Mouse (Mus musculus) forebrain, embryonic 10.5 days (tissue): Measurements from ENCODE around the gene Gm45140. TPM values are rescaled to one million over a fixed set of nuclear protein-coding genes. Genes with fewer than 3 reads are reported as not detected.
A peak's percentile ranks its signal among the peaks of the same experiment; 100 is the strongest.

Source experiments
- DNase-seq: peaks from one replicate; pipeline ENCODE4 v3.0.0-alpha.2; 2017; ENCODE audit warnings: low spot score; ENCODE audit errors: extremely low spot score
- H3K27ac ChIP-seq: fragments of 300-500 bp; sonication (generic); 2 replicates; pipeline ENCODE4 v1.5.1; 2016; ENCODE audit warnings: mild to moderate bottlenecking
- H3K27me3 ChIP-seq: fragments of 300-500 bp; sonication (generic); 2 replicates; pipeline ENCODE4 v1.6.1; 2016; ENCODE audit warnings: mild to moderate bottlenecking; ENCODE audit not compliant: poor library complexity, severe bottlenecking
- H3K36me3 ChIP-seq: fragments of 300-500 bp; sonication (generic); replicated peaks from 2 replicates; pipeline ENCODE4 v1.6.1; 2016; ENCODE audit warnings: mild to moderate bottlenecking, moderate library complexity
- H3K4me1 ChIP-seq: fragments of 300-500 bp; sonication (generic); 2 replicates; pipeline ENCODE4 v1.6.1; 2016
- H3K4me3 ChIP-seq: fragments of 300-500 bp; sonication (generic); 2 replicates; pipeline ENCODE4 v1.5.1; 2016; ENCODE audit warnings: mild to moderate bottlenecking, moderate library complexity
- H3K9me3 ChIP-seq: fragments of 300-500 bp; sonication (generic); 2 replicates; pipeline ENCODE4 v1.6.1; 2016; ENCODE audit warnings: mild to moderate bottlenecking, moderate library complexity
- WGBS: fragments of 180-500 bp; shearing (Covaris S2); methylation state at CpG from one replicate; pipeline ENCODE4 v1.1.7; 2016; 5-methylcytosine and 5-hydroxymethylcytosine counted together
- polyA plus RNA-seq: library from polyadenylated mRNA; unstranded; fragments of >200 nt; fragmentation: Nextera tagmentation; extraction: Ambion mirVana; gene quantifications from 2 replicates; pipeline ENCODE4 v1.2.1, GENCODE M21; 2016

Gm45140 gene
- polyA plus RNA-seq, 1 experiment from 2014 or later: 2.1 TPM

DNA sequence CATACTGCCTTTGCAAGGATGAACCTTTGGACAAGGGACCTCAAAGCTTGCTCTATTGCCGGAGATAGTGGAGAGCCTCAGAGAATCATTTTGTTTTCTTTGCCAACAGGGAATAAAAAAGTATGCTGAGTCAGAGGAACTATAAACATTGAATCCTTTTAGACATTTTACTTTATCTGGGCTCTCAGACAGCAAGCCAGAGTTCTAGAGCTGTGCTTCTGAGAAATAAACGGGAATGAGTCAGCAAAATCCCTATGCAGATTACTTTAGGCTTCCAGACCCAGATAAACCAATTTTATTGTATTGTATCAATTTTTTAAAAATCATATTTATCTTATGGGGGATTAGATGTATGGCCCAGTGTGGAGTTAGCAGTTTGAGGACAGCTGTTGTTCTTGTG lies 31.7 kb upstream of the Gm45140 start:
- no peaks in the 10 kb centered on the region for H3K36me3 ChIP-seq
- WGBS: 84% methylated on average over 2 of the region's 2 CpGs
- no peak for DNase-seq

DNA sequence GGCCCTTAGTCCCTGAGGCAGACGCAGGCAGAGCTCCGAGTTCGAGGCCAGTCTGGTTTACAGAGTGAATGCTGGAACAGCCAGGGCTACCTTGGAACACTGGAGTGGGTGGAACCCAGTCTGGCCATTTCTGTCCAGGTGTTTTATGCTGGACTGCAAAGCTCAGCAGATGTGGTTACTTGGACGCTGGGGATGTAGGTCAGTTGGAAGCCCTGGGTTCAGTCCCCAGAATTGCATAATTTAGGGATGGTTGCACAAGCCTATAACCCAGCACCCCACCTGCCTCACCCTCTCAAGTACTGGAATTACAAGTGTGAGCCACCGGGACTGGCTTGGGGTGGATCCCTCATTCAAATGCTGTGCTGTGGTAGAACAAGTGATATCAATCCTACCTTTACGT lies 30.6 kb upstream of the Gm45140 start:
- H3K36me3 ChIP-seq: no peaks in the 10 kb centered on the region
- H3K4me1 ChIP-seq: no peaks in the 10 kb centered on the region
- no peaks in the 10 kb centered on the region for H3K27me3 ChIP-seq
- H3K27ac ChIP-seq: no peak overlapping the region
- no peaks in the 10 kb centered on the region for H3K9me3 ChIP-seq
- no peak for DNase-seq
- H3K4me3 ChIP-seq: no peak overlapping the region
- WGBS: 91% methylated on average over 6 of the region's 6 CpGs

More for the DNA sequence above, 31.7 kb upstream of the Gm45140 start:
- no peaks in the 10 kb centered on the region for H3K4me1 ChIP-seq
- no peak overlapping the region for H3K4me3 ChIP-seq
- no peaks in the 10 kb centered on the region for H3K27me3 ChIP-seq
- no peak overlapping the region for H3K27ac ChIP-seq
- no peaks in the 10 kb centered on the region for H3K9me3 ChIP-seq

- Histone ChIP-seq H3K4me1 (no peaks in the 10 kb centered on the region), H3K4me3 (no peak overlapping the region), H3K27ac (no peak overlapping the region), H3K27me3 (no peaks in the 10 kb centered on the region), H3K36me3 (no peaks in the 10 kb centered on the region), H3K9me3 (no peaks in the 10 kb centered on the region)
- no peak for DNase-seq
- WGBS: 73% methylated on average over 1 of the region's 1 CpGs
Observed at GRCm38 (mm10) chr6:87857071-87857470, 21.5 kb upstream of the Gm45140 start.

- H3K27ac ChIP-seq: no peak overlapping the region
- H3K9me3 ChIP-seq: no peaks in the 10 kb centered on the region
- peaks cover 5% of the 10 kb centered on the region for H3K36me3 ChIP-seq
- H3K4me1 ChIP-seq: peaks cover 21% of the 10 kb centered on the region
- no peaks in the 10 kb centered on the region for H3K27me3 ChIP-seq
- WGBS: 86% methylated on average over 4 of the region's 4 CpGs
- H3K4me3 ChIP-seq: no peak overlapping the region
- DNase-seq: no peak
Observed at GRCm38 (mm10) chr6:87853446-87853845, 17.9 kb upstream of the Gm45140 start.

DNA sequence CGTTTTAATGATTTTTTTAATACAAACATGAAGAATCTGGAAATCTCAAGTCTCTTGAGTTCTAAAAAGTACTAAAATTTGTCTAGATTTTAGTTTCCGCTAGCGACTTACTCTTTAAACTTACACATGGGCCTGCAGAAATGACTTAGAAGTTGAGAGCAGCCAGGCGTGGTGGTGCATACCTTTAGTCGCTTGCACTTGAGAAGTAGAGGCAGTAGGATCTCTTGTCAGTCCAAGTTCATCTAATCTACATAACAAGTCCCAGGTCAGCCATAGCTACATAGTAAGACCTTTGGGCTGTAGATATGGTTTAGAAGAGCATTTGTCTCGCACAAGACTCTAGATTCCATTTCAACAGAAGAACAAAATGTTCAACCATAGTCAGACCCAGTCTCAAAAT lies 16.3 kb upstream of the Gm45140 start:
- peak overlapping the region; percentile 99; the same call in 1 of the 2 replicates for H3K4me3 ChIP-seq
- peaks cover 36% of the 10 kb centered on the region for H3K4me1 ChIP-seq
- peaks cover 21% of the 10 kb centered on the region for H3K36me3 ChIP-seq
- no peaks in the 10 kb centered on the region for H3K27me3 ChIP-seq
- no peak for DNase-seq
- no peaks in the 10 kb centered on the region for H3K9me3 ChIP-seq
- 75% methylated on average over 6 of the region's 6 CpGs for WGBS
- no peak overlapping the region for H3K27ac ChIP-seq

- Histone ChIP-seq H3K27ac (peak within 1 kb of the TSS; percentile 99), H3K9me3 (no peaks in the 10 kb centered on the region), H3K27me3 (no peaks in the 10 kb centered on the region), H3K4me3 (peak within 1 kb of the TSS; percentile 99), H3K36me3 (peaks cover 29% of the 10 kb centered on the region), H3K4me1 (peaks cover 38% of the 10 kb centered on the region)
- DNase-seq: peak; percentile 95
- under 1% methylated on average over 55 of the region's 55 CpGs for WGBS
Observed at GRCm38 (mm10) chr6:87850900-87851614, 15.5 kb upstream of the Gm45140 start, which contains the start of gene Cnbp. Gene Cnbp, minus strand, starts transcription at chr6:87851106.

GRCm38 (mm10) chr6:87850155-87850899 lies 14.7 kb upstream of the Gm45140 start:
- peak overlapping the region; percentile 99 for H3K4me3 ChIP-seq
- H3K9me3 ChIP-seq: no peaks in the 10 kb centered on the region
- DNase-seq: peak; percentile 48
- H3K36me3 ChIP-seq: peaks cover 36% of the 10 kb centered on the region
- peaks cover 38% of the 10 kb centered on the region for H3K4me1 ChIP-seq
- peak overlapping the region; percentile 99 for H3K27ac ChIP-seq
- H3K27me3 ChIP-seq: no peaks in the 10 kb centered on the region
- WGBS: under 1% methylated on average over 73 of the region's 73 CpGs

DNA sequence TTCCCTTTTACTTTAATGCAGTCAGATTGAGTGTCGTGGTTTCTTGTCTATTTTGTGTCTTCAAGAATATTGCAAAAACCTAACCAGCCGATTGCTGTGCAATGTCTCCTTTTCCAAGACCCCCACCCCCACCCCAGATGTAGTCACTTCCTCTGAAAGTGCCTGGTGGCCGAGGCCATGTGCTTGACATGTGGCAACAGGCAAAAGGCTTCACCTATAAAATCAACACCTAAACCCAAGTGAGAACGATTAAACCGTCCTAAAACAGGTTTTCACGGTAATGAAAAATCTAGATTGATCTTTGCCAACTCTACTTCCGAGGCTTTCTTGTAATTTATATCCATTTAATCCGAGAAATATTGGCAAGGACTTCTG lies 14.2 kb upstream of the Gm45140 start:
- Histone ChIP-seq H3K9me3 (no peaks in the 10 kb centered on the region), H3K27ac (peak overlapping the region; percentile 99), H3K27me3 (no peaks in the 10 kb centered on the region), H3K36me3 (peaks cover 42% of the 10 kb centered on the region), H3K4me1 (peaks cover 38% of the 10 kb centered on the region), H3K4me3 (peak overlapping the region; percentile 99)
- WGBS: 1% methylated on average over 8 of the region's 8 CpGs
- no peak for DNase-seq

GRCm38 (mm10) chr6:87846813-87847212 lies 11.2 kb upstream of the Gm45140 start:
- no peaks in the 10 kb centered on the region for H3K27me3 ChIP-seq
- H3K4me3 ChIP-seq: no peak overlapping the region
- 89% methylated on average over 1 of the region's 1 CpGs for WGBS
- DNase-seq: no peak
- H3K36me3 ChIP-seq: peaks cover 71% of the 10 kb centered on the region
- H3K9me3 ChIP-seq: no peaks in the 10 kb centered on the region
- H3K4me1 ChIP-seq: peaks cover 37% of the 10 kb centered on the region
- no peak overlapping the region for H3K27ac ChIP-seq

DNA sequence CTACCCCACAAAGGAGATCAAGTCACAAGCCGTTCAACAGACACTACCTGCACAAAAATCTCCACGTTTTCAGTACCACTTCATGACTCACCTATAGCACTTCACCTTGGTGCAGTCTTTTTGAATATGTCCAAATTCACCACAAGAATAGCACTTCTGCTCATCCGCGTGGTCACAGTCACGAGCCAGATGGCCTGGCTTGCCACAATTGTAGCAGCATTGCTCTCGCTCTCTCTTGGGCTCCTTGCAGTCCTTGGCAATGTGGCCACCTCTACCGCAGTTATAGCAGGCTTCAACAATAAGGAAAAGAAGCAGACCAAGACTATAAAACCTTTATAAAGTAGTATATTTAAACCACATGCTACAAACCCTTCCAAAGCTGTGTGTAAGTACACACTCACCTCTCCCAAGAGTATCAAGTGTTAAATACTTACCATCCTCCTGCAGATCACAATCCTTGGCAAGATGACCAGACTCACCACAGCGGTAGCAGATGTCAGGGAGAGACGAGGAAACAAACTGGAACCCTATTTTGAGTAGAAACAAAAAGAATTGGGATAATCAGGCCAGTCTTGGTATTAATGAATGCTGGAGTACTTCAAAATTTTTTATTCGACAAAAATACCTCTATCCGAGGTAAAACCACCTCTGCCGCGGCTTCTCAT lies 9.6 kb upstream of the Gm45140 start:
- H3K4me3 ChIP-seq: no peak overlapping the region
- no peak overlapping the region for H3K27ac ChIP-seq
- 94% methylated on average over 13 of the region's 13 CpGs for WGBS
- H3K27me3 ChIP-seq: no peaks in the 10 kb centered on the region
- H3K9me3 ChIP-seq: no peaks in the 10 kb centered on the region
- H3K4me1 ChIP-seq: peaks cover 30% of the 10 kb centered on the region
- H3K36me3 ChIP-seq: peaks cover 75% of the 10 kb centered on the region
- no peak for DNase-seq

- peaks cover 22% of the 10 kb centered on the region for H3K4me1 ChIP-seq
- 11% methylated on average over 1 of the region's 1 CpGs for WGBS
- H3K36me3 ChIP-seq: peaks cover 58% of the 10 kb centered on the region
- H3K27me3 ChIP-seq: no peaks in the 10 kb centered on the region
- no peak overlapping the region for H3K27ac ChIP-seq
- no peak overlapping the region for H3K4me3 ChIP-seq
- DNase-seq: no peak
- H3K9me3 ChIP-seq: no peaks in the 10 kb centered on the region
Observed at GRCm38 (mm10) chr6:87842254-87842653, 6.7 kb upstream of the Gm45140 start.

DNA sequence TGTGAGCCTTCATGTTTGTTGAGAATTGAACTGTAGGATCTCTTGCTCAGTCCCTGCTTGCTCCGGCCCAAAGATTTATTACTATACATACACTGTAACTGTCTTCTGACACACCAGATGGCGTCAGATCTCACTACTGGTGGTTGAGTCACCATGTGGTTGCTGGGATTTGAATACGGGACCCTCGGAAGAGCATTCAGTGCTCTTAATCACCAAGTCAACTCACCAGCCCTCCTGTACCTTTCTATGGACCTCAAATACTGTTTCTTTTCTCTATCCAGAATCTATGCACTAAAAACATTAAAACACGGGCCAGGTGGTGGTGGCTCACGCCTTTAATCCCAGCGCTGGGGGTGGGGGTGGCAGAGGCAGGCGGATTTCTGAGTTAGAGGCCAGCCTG lies 6.0 kb upstream of the Gm45140 start:
- WGBS: 87% methylated on average over 8 of the region's 8 CpGs
- Histone ChIP-seq H3K4me1 (peaks cover 23% of the 10 kb centered on the region), H3K4me3 (no peak overlapping the region), H3K27ac (no peak overlapping the region), H3K9me3 (no peaks in the 10 kb centered on the region), H3K27me3 (no peaks in the 10 kb centered on the region), H3K36me3 (peaks cover 56% of the 10 kb centered on the region)
- no peak for DNase-seq
